Mouse (Mus musculus): ENCODE data around the gene Sgsm2. TPM values are rescaled to one million over a fixed set of nuclear protein-coding genes. Genes with fewer than 3 reads are reported as not detected.

Gene Sgsm2
- polyA plus RNA-seq, 1 experiment from 2014 or later = 6.5 TPM

DNA sequence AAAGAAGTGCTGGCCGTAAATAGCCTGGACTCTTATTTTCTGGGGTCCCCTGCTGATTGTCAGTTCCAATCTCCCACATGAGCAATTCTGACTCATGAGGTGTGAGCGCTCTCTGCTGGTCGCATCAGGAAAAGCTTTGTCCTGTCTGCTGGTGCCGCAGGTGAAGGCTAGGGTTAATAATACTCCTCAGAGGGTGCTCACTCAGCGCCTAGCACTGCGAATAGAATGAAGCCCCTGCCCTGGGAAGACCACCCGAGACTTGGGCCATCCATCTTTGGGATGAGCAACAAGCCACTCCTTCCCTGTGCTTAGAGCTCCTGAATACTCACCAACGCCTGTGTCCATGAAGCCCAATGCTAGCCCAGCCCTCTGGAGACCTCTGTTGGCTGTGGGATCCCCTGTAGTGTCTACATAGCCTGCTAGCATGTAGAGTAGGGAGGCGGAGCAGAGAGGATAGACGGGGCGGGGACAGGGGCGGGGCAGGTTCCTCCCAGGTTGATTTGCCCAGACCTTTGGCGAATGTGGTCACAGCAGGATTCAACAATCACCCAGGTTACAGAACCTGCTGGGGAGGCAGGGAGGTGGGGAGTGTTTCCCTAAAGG lies 48.8 kb downstream of the Sgsm2 start:
- H3K27me3 ChIP-seq (ENCODE audit: poor library complexity, severe bottlenecking) = no peaks in the 10 kb centered on the region
- no peak overlapping the region; the same call in 1 of the 2 replicates for H3K27ac ChIP-seq
- H3K4me1 ChIP-seq = peaks cover 20% of the 10 kb centered on the region
- peak overlapping the region; percentile 12 for H3K4me3 ChIP-seq
- WGBS = 2% methylated on average over 13 of the region's 13 CpGs
- peaks cover 4% of the 10 kb centered on the region for H3K9me3 ChIP-seq
- H3K36me3 ChIP-seq (replicated peaks) = peaks cover 55% of the 10 kb centered on the region
- DNase-seq (ENCODE audit: extremely low spot score, low spot score) = peak; percentile 76

DNA sequence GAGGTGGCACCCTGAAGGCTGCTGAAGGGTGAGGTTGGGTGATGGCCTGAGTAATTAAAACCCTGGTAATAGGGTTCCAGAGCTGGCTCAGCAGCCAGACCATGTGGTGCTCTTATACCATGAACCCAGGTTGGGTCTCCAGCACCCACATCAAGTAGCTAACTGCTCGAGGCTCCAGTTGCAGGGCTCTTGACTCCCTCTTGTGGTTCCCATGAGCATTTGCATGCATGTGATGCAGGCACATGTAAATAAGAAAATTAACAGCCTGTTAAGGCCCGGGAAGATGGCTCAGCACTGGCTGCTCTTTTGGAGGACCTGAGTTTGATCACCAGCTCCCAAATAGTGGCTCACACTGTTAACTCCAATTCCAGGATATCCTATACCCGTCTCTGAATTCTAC lies 51.1 kb downstream of the Sgsm2 start:
- H3K27ac ChIP-seq = no peak overlapping the region
- H3K4me1 ChIP-seq = peaks cover 28% of the 10 kb centered on the region
- H3K9me3 ChIP-seq = peaks cover 4% of the 10 kb centered on the region
- H3K4me3 ChIP-seq = no peak overlapping the region
- no peaks in the 10 kb centered on the region for H3K27me3 ChIP-seq (ENCODE audit: poor library complexity, severe bottlenecking)
- H3K36me3 ChIP-seq (replicated peaks) = peaks cover 62% of the 10 kb centered on the region
- DNase-seq (ENCODE audit: extremely low spot score, low spot score) = no peak
- 71% methylated on average over 3 of the region's 3 CpGs for WGBS

DNA sequence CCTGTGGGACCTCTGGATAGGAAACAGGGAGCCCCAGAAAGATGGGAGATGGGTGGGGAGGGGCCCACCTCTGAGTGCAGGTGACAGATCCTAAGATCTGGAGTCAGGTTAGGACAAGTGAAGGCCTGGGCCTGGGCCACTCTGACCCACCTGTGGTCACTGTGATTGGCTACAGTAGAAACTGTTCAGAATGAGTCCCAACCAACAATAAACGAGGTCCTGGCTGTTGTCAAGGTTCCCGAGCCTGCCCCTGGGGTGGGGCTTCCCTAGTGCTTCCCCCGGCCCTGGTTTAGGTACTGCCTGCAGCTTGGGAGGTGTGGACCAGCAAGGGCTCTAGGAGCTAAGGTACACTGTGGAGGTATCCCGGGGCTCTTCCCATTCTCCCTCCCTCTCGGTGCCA lies 53.1 kb downstream of the Sgsm2 start:
- WGBS = 68% methylated on average over 5 of the region's 5 CpGs
- Histone ChIP-seq H3K4me3 (no peak overlapping the region), H3K4me1 (peaks cover 40% of the 10 kb centered on the region), H3K36me3 (replicated peaks) (peaks cover 65% of the 10 kb centered on the region), H3K9me3 (peaks cover 4% of the 10 kb centered on the region), H3K27me3 (ENCODE audit: poor library complexity, severe bottlenecking) (no peaks in the 10 kb centered on the region), H3K27ac (no peak overlapping the region; the same call in 1 of the 2 replicates)
- no peak for DNase-seq (ENCODE audit: extremely low spot score, low spot score)

DNA sequence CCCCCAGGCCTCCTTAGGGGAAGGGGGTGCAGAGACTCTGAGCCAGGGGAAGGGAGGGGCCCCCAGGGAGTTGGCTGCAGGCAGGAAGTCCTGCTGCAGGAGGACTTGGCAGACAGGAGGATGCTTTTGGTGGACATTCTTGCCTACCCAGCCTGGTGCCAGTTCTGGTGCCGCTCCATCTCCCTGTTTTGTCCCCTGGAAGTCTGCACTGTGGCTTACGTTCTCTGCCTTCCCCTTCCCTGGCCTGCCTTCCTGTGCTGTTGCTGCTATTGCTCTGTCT lies 53.5 kb downstream of the Sgsm2 start:
- peaks cover 4% of the 10 kb centered on the region for H3K9me3 ChIP-seq
- H3K27ac ChIP-seq = no peak overlapping the region
- no peak for DNase-seq (ENCODE audit: extremely low spot score, low spot score)
- H3K27me3 ChIP-seq (ENCODE audit: poor library complexity, severe bottlenecking) = no peaks in the 10 kb centered on the region
- H3K4me3 ChIP-seq = no peak overlapping the region
- 84% methylated on average over 2 of the region's 2 CpGs for WGBS
- peaks cover 65% of the 10 kb centered on the region for H3K36me3 ChIP-seq (replicated peaks)
- peaks cover 40% of the 10 kb centered on the region for H3K4me1 ChIP-seq

DNA sequence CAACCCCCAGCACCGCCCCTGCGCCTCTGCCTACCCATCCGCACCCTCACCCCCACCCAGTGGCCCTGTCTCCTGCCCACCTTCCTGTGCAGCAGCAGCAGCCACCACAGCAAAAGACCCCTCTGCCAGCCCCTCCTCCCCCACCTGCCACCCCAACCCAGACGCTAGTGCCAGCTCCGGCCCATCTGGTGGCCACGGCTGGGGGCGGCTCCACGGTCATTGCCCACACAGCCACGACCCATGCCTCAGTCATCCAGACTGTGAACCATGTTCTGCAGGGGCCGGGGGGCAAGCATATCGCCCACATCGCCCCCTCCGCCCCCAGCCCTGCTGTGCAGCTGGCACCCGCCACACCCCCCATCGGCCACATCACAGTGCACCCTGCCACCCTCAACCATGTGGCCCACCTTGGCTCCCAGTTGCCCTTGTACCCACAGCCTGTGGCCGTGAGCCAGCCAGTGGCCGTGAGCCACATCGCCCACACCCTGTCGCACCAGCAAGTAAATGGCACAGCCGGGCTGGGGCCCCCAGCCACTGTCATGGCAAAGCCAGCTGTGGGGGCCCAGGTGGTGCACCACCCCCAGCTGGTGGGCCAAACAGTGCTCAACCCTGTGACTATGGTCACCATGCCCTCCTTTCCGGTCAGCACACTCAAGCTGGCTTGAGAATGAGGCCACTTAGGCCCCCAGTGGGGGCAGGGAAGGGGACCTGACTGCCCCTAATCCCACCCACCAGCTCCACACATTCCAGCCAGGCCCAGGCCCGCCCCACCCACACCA lies 54.0 kb downstream of the Sgsm2 start:
- Histone ChIP-seq H3K9me3 (peaks cover 4% of the 10 kb centered on the region), H3K4me1 (peaks cover 40% of the 10 kb centered on the region), H3K4me3 (no peak overlapping the region), H3K36me3 (replicated peaks) (peaks cover 65% of the 10 kb centered on the region), H3K27ac (no peak overlapping the region; the same call in 1 of the 2 replicates), H3K27me3 (ENCODE audit: poor library complexity, severe bottlenecking) (no peaks in the 10 kb centered on the region)
- DNase-seq (ENCODE audit: extremely low spot score, low spot score) = no peak
- WGBS = 90% methylated on average over 22 of the region's 22 CpGs

DNA sequence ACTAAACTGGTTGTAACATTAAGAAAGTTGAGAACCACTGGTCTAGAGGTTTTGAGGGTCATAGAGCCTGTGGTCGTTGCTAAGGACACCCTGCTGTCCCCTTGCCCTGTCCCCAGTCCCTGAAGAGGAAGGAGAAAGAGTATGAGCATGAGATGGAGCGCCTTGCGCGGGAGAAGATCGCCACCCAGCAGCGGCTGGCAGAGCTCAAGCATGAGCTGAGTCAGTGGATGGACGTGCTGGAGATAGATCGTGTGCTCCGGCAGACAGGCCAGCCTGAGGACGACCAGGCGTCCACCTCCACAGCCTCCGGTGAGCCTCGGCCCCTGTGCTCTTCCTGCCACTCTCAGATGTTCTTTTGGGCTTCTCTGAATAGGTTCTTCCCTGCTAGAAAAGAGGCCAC lies 54.8 kb downstream of the Sgsm2 start:
- Histone ChIP-seq H3K27me3 (ENCODE audit: poor library complexity, severe bottlenecking) (0 out of 2 replicates have a peak, but pooled peaks cover 2% of the 10 kb centered on the region), H3K36me3 (replicated peaks) (peaks cover 66% of the 10 kb centered on the region), H3K27ac (no peak overlapping the region), H3K4me1 (peaks cover 45% of the 10 kb centered on the region), H3K9me3 (peaks cover 4% of the 10 kb centered on the region), H3K4me3 (no peak overlapping the region)
- 91% methylated on average over 13 of the region's 13 CpGs for WGBS
- no peak for DNase-seq (ENCODE audit: extremely low spot score, low spot score)

DNA sequence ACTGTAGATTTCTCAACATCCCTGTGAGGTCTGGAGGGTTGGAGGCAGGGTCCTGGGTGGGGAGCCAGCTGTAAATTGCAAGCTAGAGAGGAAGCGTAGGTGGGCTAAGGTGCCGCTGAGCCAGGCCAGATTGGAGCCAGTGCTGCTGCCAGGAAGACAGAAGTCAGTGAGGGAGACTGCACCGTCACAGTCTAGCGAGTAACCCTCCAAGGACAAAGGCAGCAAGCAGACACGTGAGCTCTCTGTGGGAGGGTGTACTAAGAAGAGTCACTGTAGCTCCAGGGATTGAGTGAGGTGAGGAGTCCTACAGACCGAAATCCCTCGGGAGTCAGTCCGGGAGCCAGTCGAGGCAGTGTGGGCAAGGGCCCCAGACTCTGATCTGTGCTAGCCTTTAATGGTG lies 55.5 kb downstream of the Sgsm2 start:
- 84% methylated on average over 9 of the region's 9 CpGs for WGBS
- peaks cover 52% of the 10 kb centered on the region for H3K4me1 ChIP-seq
- H3K9me3 ChIP-seq = peaks cover 4% of the 10 kb centered on the region
- peaks cover 73% of the 10 kb centered on the region for H3K36me3 ChIP-seq (replicated peaks)
- no peak for DNase-seq (ENCODE audit: extremely low spot score, low spot score)
- no peak overlapping the region for H3K4me3 ChIP-seq
- peaks cover 9% of the 10 kb centered on the region; the same call in 1 of the 2 replicates for H3K27me3 ChIP-seq (ENCODE audit: poor library complexity, severe bottlenecking)
- H3K27ac ChIP-seq = no peak overlapping the region; the same call in 1 of the 2 replicates

DNA sequence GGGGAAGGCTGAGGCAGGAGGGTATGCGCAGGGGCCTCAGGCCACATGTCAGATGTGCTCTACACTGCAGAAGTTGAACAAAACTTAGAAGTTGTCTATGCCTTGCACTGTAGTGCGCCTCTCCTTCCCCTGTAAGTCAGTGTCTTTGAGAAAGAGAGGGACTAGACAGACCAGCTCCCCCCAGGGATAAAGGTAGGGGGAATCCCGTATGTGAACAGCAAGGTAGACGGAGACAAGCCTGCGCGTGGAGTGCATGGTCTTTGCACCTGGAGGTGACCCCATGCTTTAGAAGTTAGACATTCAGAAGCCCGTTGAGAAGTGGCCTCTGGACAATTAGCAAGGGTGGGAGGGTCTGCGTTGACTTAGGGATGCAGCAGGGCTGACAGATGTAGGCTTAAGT lies 56.1 kb downstream of the Sgsm2 start:
- H3K27me3 ChIP-seq (ENCODE audit: poor library complexity, severe bottlenecking) = peaks cover 12% of the 10 kb centered on the region; the same call in 1 of the 2 replicates
- no peak overlapping the region for H3K27ac ChIP-seq
- H3K4me3 ChIP-seq = no peak overlapping the region; the same call in 1 of the 2 replicates
- H3K4me1 ChIP-seq = peaks cover 58% of the 10 kb centered on the region
- peaks cover 71% of the 10 kb centered on the region for H3K36me3 ChIP-seq (replicated peaks)
- WGBS = 92% methylated on average over 8 of the region's 8 CpGs
- no peak for DNase-seq (ENCODE audit: extremely low spot score, low spot score)
- H3K9me3 ChIP-seq = peaks cover 3% of the 10 kb centered on the region

DNA sequence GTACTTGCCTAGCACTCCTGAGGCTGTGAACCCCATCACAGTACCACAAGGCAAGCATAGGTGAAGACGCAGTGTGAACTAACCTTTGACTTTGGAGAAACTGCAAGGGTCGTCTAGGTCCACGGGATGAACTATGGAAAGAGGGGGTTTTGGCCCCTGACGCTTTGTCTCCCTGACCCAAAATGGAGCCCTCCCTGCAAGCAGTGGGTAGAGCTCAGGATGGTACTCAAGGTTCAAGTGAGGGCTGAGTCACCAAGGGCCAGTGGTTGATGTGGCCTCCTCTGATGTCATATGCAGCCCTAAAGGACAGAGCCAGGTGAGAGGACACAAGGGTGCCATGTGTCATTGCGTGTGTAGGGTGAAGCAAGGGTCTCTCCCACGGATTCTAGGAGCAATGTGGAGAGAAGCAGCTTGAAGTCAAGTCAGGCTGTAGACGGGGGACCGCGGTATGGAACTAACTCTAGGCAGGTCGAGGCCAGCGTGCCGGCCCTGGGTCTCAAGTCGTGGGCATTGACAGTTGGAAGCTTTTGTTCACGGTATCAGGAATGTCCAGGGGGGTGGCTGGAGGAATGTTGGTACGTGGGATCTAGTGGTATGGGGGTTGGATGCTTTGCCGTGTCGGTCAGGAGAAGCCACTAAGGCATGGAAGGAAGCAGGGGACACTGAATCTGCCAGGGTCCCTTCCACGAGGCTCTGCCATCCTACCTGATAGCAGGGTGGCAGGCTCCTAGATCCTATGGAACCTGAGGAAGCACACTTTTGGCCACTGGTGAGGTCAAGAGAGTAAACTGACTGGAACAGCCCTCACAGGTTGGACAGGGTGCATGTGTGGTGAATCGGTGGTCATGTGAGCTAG lies 56.8 kb downstream of the Sgsm2 start:
- no peak for DNase-seq (ENCODE audit: extremely low spot score, low spot score)
- no peak overlapping the region for H3K4me3 ChIP-seq
- peaks cover 65% of the 10 kb centered on the region for H3K36me3 ChIP-seq (replicated peaks)
- 0 out of 2 replicates have a peak overlapping the region, but pooled peaks have one; percentile 1 for H3K27ac ChIP-seq
- no peaks in the 10 kb centered on the region for H3K9me3 ChIP-seq
- peaks cover 12% of the 10 kb centered on the region; the same call in 1 of the 2 replicates for H3K27me3 ChIP-seq (ENCODE audit: poor library complexity, severe bottlenecking)
- peaks cover 62% of the 10 kb centered on the region for H3K4me1 ChIP-seq
- WGBS = 92% methylated on average over 19 of the region's 19 CpGs

DNA sequence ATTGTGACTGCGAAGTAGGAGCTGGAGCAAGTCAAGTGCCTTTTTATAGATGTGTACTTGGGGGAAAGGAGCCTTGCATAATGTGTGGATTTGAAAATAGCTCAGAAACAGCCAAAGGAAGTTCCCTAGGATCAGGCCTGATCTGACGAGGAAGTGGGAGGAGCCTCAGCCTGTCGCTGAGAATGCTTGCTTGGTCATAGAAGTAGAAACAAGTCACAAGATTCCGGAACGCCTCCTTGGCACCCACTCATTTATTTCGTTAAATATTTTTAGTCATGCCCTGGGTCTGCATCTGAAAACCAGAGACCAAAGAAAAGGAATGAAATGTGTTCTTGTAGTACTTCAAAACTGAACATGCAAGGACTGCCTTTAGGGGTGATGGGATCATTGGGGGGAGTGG lies 57.9 kb downstream of the Sgsm2 start:
- DNase-seq (ENCODE audit: extremely low spot score, low spot score) = no peak
- H3K4me1 ChIP-seq = peaks cover 73% of the 10 kb centered on the region
- peaks cover 54% of the 10 kb centered on the region for H3K36me3 ChIP-seq (replicated peaks)
- H3K27ac ChIP-seq = peak overlapping the region; percentile 94
- WGBS = 56% methylated on average over 6 of the region's 6 CpGs
- H3K9me3 ChIP-seq = no peaks in the 10 kb centered on the region
- H3K4me3 ChIP-seq = peak overlapping the region; percentile 72
- peaks cover 12% of the 10 kb centered on the region; the same call in 1 of the 2 replicates for H3K27me3 ChIP-seq (ENCODE audit: poor library complexity, severe bottlenecking)

DNA sequence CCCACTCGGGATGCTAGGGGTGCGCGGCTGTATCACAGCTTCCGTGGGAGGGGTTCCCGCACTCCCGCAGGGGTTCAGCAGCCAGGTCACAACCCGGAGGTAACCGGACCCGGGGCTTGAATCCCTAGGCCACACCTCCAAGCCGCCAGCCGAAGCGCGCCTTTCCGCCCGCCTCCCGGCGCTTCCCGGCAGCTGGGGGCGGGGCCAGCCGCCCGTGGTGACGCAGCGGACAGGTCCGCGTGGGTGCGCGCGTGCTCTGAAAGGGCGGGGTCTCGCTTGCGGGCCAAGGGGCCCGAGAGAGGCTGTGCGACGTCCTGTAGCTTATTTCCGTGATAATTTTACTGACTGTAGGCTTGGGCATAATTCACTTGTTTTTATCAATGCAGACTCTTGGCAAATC lies 58.4 kb downstream of the Sgsm2 start:
- H3K4me1 ChIP-seq = peaks cover 76% of the 10 kb centered on the region
- H3K27me3 ChIP-seq (ENCODE audit: poor library complexity, severe bottlenecking) = peaks cover 12% of the 10 kb centered on the region; the same call in 1 of the 2 replicates
- H3K4me3 ChIP-seq = peak overlapping the region; percentile 72
- peak overlapping the region; percentile 94 for H3K27ac ChIP-seq
- under 1% methylated on average over 35 of the region's 35 CpGs for WGBS
- DNase-seq (ENCODE audit: extremely low spot score, low spot score) = peak; percentile 90
- no peaks in the 10 kb centered on the region for H3K9me3 ChIP-seq
- peaks cover 48% of the 10 kb centered on the region for H3K36me3 ChIP-seq (replicated peaks)

DNA sequence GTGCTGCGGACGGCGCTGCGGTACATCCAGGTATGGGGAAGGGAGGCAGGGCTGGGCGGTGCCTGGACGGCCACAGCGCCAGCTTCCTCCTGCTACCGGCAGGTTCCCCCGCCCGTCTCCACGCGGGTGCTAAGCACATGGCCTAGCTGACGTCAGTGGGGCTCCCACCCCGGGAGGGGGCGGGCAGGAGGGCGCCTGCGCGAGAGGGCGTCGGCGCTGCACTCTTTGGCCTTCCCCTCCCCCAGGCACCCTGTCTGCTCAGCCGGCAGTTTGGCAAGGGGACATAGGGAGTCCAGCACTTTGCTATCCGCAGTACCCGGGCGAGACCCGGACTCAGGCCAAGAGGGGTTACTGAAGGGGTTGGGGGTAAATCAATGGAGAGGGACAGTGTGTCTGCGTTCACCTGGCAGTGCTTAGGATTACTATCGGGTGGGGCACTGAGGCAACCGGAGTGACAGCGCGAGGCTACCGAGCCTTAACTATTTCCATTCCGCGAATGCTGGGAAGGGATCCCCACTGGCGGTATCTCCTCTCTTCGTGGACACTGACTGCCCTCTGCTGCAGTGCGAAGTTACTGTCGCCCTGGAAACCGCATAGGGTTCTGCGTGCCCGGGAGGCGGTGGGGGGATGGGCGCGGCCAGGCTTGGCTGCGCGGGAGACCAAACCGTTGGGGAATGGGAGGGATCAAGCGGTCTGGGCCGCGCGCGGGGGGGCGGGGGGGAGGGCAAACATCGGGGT lies 59.0 kb downstream of the Sgsm2 start:
- H3K27ac ChIP-seq = peak overlapping the region; percentile 94
- under 1% methylated on average over 53 of the region's 54 CpGs for WGBS

More for the DNA sequence above, 59.0 kb downstream of the Sgsm2 start:
- Histone ChIP-seq H3K4me3 (peak overlapping the region; percentile 72), H3K4me1 (peaks cover 76% of the 10 kb centered on the region), H3K9me3 (no peaks in the 10 kb centered on the region), H3K36me3 (replicated peaks) (peaks cover 43% of the 10 kb centered on the region), H3K27me3 (ENCODE audit: poor library complexity, severe bottlenecking) (peaks cover 12% of the 10 kb centered on the region; the same call in 1 of the 2 replicates)
- peak; percentile 81 for DNase-seq (ENCODE audit: extremely low spot score, low spot score)

Data from forebrain, embryonic 10.5 days (tissue).